Mouse (Mus musculus): ENCODE results near the gene Lonp2. TPM values are rescaled to one million over a fixed set of nuclear protein-coding genes. Genes with fewer than 3 reads are reported as not detected.
A peak's percentile ranks its signal among the peaks of the same experiment; 100 is the strongest.

Lonp2 gene
- total and polyA plus RNA-seq, 3 experiments, result 42.5 to 73.4 (median 47.8) TPM

DNA sequence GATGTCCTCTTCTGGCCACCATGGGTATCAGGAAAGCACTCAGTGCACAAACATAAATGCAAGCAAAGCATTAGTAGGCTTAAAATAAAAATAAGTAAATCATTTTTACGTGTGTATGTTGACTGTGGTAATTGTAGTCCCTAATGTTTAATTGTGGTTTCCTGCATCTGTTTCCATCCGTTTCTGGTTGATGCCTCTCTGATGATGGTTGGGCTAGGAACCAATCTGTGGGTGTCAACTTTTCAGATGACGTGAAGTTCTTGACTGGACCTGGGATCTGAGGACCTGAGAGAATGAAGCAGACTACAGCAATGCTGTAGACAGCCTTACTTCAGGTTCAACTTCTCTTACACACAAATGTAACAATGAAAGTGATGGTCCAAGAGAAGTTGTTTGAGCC is 19.2 kb upstream of the Lonp2 start:
- peaks cover 3% of the 10 kb centered on the region; the same call in 1 of the 2 replicates for H3K9me3 ChIP-seq (replicated peaks)
- ATAC-seq (ENCODE audit: extremely low read depth, insufficient number of reproducible peaks, low FRiP score, poor library complexity, severe bottlenecking) (no peak), DNase-seq (ENCODE audit: low spot score) (no peak)
- H3K4me1 ChIP-seq (ENCODE audit: insufficient read depth, low read depth, low read length), result no peaks in the 10 kb centered on the region
- H3K27me3 ChIP-seq (ENCODE audit: insufficient read depth, low read length), result peaks cover 24% of the 10 kb centered on the region
- H3K36me3 ChIP-seq (replicated peaks), result no peaks in the 10 kb centered on the region
- no peak overlapping the region for H3K4me3 ChIP-seq (ENCODE audit: low read depth, low read length)
- no peak for TF ChIP-seq TAL1 (conservative IDR thresholded peaks at IDR 0.05; ENCODE audit: low read depth, low read length)
- TF ChIP-seq GATA1 (IDR thresholded peaks at IDR 0.05; ENCODE audit: borderline replicate concordance, low read length), result no peak
- no peak for TF ChIP-seq GATA2 (IDR thresholded peaks at IDR 0.05; ENCODE audit: borderline replicate concordance, low read depth, low read length)
- TF ChIP-seq POLR2AphosphoS5 (IDR thresholded peaks at IDR 0.05; ENCODE audit: insufficient replicate concordance, low read depth, low read length), result no peak

DNA sequence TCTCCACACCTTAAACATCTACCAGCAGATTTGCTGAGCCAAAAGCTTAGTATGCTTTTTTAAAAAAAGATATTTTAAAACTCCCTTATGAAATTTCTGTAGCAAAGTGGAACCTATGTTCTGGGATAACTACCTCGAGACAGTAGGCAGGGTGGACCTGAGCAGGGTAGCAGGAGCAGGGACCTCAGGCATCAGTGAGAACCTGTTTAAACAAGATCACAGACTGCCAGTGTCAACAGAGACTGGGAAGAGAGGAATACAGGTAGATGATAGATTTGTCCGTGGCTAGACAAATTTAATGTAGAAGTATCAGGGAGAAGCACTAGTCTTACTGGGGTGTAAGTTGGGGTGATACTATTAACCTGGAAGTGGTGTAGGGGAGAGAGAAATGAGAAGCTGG is 10.0 kb upstream of the Lonp2 start:
- Histone ChIP-seq H3K4me1 (ENCODE audit: insufficient read depth, low read depth, low read length) (peaks cover 16% of the 10 kb centered on the region), H3K4me3 (ENCODE audit: low read depth, low read length) (no peak overlapping the region), H3K9me3 (replicated peaks) (peaks cover 23% of the 10 kb centered on the region), H3K36me3 (replicated peaks) (no peaks in the 10 kb centered on the region), H3K27me3 (ENCODE audit: insufficient read depth, low read length) (peaks cover 10% of the 10 kb centered on the region)
- DNase-seq (ENCODE audit: low spot score), result no peak
- TF ChIP-seq TAL1 (conservative IDR thresholded peaks at IDR 0.05; ENCODE audit: low read depth, low read length) (no peak), POLR2AphosphoS5 (IDR thresholded peaks at IDR 0.05; ENCODE audit: insufficient replicate concordance, low read depth, low read length) (no peak)
- no peak for ATAC-seq (ENCODE audit: extremely low read depth, insufficient number of reproducible peaks, low FRiP score, poor library complexity, severe bottlenecking)

DNA sequence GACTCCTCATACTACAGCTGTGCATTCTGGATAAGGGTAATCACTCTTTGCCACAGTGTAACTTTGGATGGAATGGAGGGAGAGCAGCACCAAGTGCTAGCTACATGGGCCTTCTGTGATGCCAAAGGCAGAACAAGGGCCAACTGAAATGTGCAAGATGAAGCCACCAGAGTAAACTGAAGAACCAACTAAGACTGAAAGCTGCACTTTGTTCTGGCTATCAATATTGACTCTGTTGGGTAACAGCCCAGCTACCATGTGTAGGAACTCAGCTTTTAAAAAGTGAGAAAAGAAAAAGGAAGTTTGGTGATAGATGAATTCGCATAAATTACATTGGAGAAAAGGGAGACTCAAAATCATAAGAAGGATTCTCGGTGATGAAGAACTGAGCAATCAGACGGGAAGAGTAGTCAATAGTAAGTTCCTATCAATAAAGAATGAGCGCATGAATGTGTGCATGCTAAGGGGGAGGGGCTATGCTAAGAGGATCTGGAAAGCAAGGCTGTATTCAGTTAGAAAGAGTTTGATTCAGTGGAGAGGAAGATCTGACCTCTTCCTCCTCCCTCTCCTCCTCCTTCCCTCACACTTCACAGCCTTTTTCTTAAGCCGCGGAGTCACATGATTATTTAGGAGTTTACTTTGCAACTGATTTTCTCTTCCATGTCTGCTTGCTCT is 8.6 kb upstream of the Lonp2 start:
- H3K4me3 ChIP-seq (ENCODE audit: low read depth, low read length), result no peak overlapping the region
- no peak for ATAC-seq (ENCODE audit: extremely low read depth, insufficient number of reproducible peaks, low FRiP score, poor library complexity, severe bottlenecking)

DNA sequence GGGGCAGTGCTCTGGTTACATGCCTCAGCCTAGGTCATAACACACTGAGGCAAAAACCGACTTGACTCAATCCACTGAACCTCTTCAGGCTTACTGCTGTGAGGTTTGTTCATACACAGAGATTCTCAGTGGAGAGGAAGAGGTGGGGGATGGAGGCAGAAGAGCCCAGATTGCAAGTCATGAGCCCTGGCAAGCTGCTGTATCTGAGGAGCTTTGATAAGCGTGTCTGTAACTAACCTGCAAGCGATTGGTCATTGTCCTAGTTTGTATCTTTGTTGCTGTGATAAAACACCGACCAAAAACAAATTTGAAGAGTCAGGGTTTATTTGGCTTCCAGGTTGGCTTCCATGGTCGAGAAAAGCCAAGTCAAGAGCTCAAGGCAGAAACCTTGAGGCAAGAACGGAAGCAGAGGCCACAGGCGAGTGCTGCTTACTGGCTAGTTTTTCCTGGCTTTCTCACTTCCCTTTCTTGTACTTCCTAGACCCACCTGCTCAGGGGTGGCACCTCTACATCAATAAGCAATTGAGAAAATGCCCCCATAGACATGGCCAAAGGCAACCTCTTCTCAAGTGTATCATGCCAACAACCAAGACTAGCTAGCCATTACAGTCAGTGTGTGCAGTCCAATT is 6.0 kb upstream of the Lonp2 start:
- no peak for DNase-seq (ENCODE audit: low spot score)

More for the DNA sequence above, 8.6 kb upstream of the Lonp2 start:
- no peak for DNase-seq (ENCODE audit: low spot score)
- Histone ChIP-seq H3K4me1 (ENCODE audit: insufficient read depth, low read depth, low read length) (peaks cover 20% of the 10 kb centered on the region), H3K9me3 (replicated peaks) (peaks cover 16% of the 10 kb centered on the region), H3K27me3 (ENCODE audit: insufficient read depth, low read length) (peaks cover 10% of the 10 kb centered on the region; the same call in 1 of the 2 replicates), H3K36me3 (replicated peaks) (no peaks in the 10 kb centered on the region)
- TF ChIP-seq TAL1 (conservative IDR thresholded peaks at IDR 0.05; ENCODE audit: low read depth, low read length), result no peak
- TF ChIP-seq CTCF (IDR thresholded peaks at IDR 0.05; ENCODE audit: low read depth, low read length), result no peak
- TF ChIP-seq POLR2AphosphoS5 (IDR thresholded peaks at IDR 0.05; ENCODE audit: insufficient replicate concordance, low read depth, low read length), result no peak
- TF ChIP-seq GATA1 (IDR thresholded peaks at IDR 0.05; ENCODE audit: borderline replicate concordance, low read length), result no peak
- no peak for TF ChIP-seq GATA2 (IDR thresholded peaks at IDR 0.05; ENCODE audit: borderline replicate concordance, low read depth, low read length)

DNA sequence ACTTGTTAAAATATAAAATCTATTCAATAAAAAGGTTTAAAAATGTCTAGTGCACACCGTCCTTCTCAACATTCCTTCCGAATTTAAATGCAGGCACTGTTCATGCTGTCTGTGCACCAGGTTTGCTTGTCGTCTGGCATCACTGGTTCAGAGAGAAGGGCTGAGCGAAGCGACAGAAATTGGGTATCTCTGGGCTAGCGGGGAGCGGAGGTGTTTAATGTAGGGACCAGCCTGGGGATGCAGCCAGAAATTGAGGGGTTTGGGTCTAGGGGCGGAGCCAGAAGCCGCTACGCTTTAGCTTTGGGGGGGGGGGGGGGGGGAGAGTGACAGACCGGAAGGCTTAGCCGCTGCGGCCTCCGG is 312 bp upstream of the Lonp2 start:
- DNase-seq (ENCODE audit: low spot score) (no peak), ATAC-seq (ENCODE audit: extremely low read depth, insufficient number of reproducible peaks, low FRiP score, poor library complexity, severe bottlenecking) (no peak)
- peaks cover 11% of the 10 kb centered on the region for H3K36me3 ChIP-seq (replicated peaks)
- TF ChIP-seq POLR2AphosphoS5 (IDR thresholded peaks at IDR 0.05; ENCODE audit: insufficient replicate concordance, low read depth, low read length), result no peak
- TF ChIP-seq GATA1 (IDR thresholded peaks at IDR 0.05; ENCODE audit: borderline replicate concordance, low read length), result no peak
- no peak for TF ChIP-seq CTCF (IDR thresholded peaks at IDR 0.05; ENCODE audit: low read depth, low read length)
- TF ChIP-seq TAL1 (conservative IDR thresholded peaks at IDR 0.05; ENCODE audit: low read depth, low read length), result no peak
- no peak for TF ChIP-seq GATA2 (IDR thresholded peaks at IDR 0.05; ENCODE audit: borderline replicate concordance, low read depth, low read length)
- peak overlapping the region; percentile 98 for H3K4me3 ChIP-seq (ENCODE audit: low read depth, low read length)
- peaks cover 28% of the 10 kb centered on the region for H3K4me1 ChIP-seq (ENCODE audit: insufficient read depth, low read depth, low read length)
- no peaks in the 10 kb centered on the region for H3K27me3 ChIP-seq (ENCODE audit: insufficient read depth, low read length)
- H3K9me3 ChIP-seq (replicated peaks), result no peaks in the 10 kb centered on the region

More for the DNA sequence above, 6.0 kb upstream of the Lonp2 start:
- H3K9me3 ChIP-seq (replicated peaks), result no peaks in the 10 kb centered on the region
- H3K27me3 ChIP-seq (ENCODE audit: insufficient read depth, low read length), result peaks cover 7% of the 10 kb centered on the region; the same call in 1 of the 2 replicates
- TF ChIP-seq TAL1 (conservative IDR thresholded peaks at IDR 0.05; ENCODE audit: low read depth, low read length) (peak; percentile 52), POLR2AphosphoS5 (IDR thresholded peaks at IDR 0.05; ENCODE audit: insufficient replicate concordance, low read depth, low read length) (no peak)
- ATAC-seq (ENCODE audit: extremely low read depth, insufficient number of reproducible peaks, low FRiP score, poor library complexity, severe bottlenecking), result peak; percentile 92
- no peaks in the 10 kb centered on the region for H3K36me3 ChIP-seq (replicated peaks)
- peaks cover 20% of the 10 kb centered on the region for H3K4me1 ChIP-seq (ENCODE audit: insufficient read depth, low read depth, low read length)
- H3K4me3 ChIP-seq (ENCODE audit: low read depth, low read length), result no peak overlapping the region

DNA sequence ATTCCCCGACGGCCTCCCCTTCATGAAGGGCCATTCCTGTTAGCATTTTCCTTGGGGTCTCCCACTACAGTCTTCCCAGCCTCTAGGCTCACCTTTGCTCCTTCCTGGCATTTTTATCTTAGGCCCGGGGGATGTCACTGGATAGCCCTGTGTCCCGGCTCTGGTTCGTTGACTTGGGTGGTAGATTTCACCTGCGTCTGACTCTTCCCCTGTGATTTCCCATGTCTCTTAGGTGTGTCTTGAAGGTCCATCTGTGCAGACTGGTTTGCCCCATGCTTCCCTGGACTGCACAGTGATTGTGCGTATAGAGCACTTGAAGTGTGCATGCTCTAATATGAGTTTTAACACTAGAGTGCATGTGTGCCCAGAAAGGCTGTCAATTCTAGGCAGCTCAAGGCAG is 1.1 kb downstream of the Lonp2 start:
- Histone ChIP-seq H3K27me3 (ENCODE audit: insufficient read depth, low read length) (no peaks in the 10 kb centered on the region), H3K4me1 (ENCODE audit: insufficient read depth, low read depth, low read length) (peaks cover 25% of the 10 kb centered on the region), H3K36me3 (replicated peaks) (peaks cover 11% of the 10 kb centered on the region), H3K9me3 (replicated peaks) (no peaks in the 10 kb centered on the region), H3K4me3 (ENCODE audit: low read depth, low read length) (peak overlapping the region; percentile 98)
- DNase-seq (ENCODE audit: low spot score) (no peak), ATAC-seq (ENCODE audit: extremely low read depth, insufficient number of reproducible peaks, low FRiP score, poor library complexity, severe bottlenecking) (no peak)
- TF ChIP-seq TAL1 (conservative IDR thresholded peaks at IDR 0.05; ENCODE audit: low read depth, low read length) (no peak), GATA2 (IDR thresholded peaks at IDR 0.05; ENCODE audit: borderline replicate concordance, low read depth, low read length) (no peak), CTCF (IDR thresholded peaks at IDR 0.05; ENCODE audit: low read depth, low read length) (no peak), GATA1 (IDR thresholded peaks at IDR 0.05; ENCODE audit: borderline replicate concordance, low read length) (no peak), POLR2AphosphoS5 (IDR thresholded peaks at IDR 0.05; ENCODE audit: insufficient replicate concordance, low read depth, low read length) (no peak)
